8 mouse cellular contexts compared by ENCODE assay signal in genomic region chr11:94942282-94943023, GRCm38 (mm10). TPM values are rescaled to one million over a fixed set of nuclear protein-coding genes. Genes with fewer than 3 reads are reported as not detected.
DNase-seq lines count a peak whose midpoint lies in the region; ATAC-seq lines count a peak whose summit lies in the region.

No protein-coding gene starts in this region.

- peak; percentile 40 for DNase-seq in cerebellum, adult 8-10 months
- no peak for DNase-seq in cerebellum, adult 11 months
- peak; percentile 40 to 49 for DNase-seq in right cerebral cortex, adult 2 months (ENCODE audit: low spot score in 2 of 2)
- DNase-seq in right cerebral cortex, postnatal 25 days, result no peak
- DNase-seq in embryonic facial prominence, embryonic 14.5 days (ENCODE audit: low spot score), result no peak
- DNase-seq in ovary, postnatal 10 days (ENCODE audit: low spot score), result no peak

- H3K9ac ChIP-seq in embryonic facial prominence, embryonic 14.5 days (ENCODE audit: low read depth, low read length), result peak overlapping the region; percentile 91; the same call in 1 of the 2 replicates
- H3K9ac ChIP-seq in kidney, embryonic 16.5 days (replicated peaks; ENCODE audit: low read length), result no peak overlapping the region

- H3K9me3 ChIP-seq in embryonic facial prominence, embryonic 14.5 days (ENCODE audit: control insufficient read depth, low read length), result no peaks in the 10 kb centered on the region
- no peaks in the 10 kb centered on the region for H3K9me3 ChIP-seq in kidney, embryonic 16.5 days (ENCODE audit: low read length)

- H3K4me1 ChIP-seq in embryonic facial prominence, embryonic 14.5 days (ENCODE audit: control insufficient read depth, insufficient read depth, low read length), result no peaks in the 10 kb centered on the region
- H3K4me1 ChIP-seq in kidney, embryonic 16.5 days (ENCODE audit: insufficient read depth, low read length), result peaks cover 9% of the 10 kb centered on the region; the same call in 1 of the 2 replicates

- peaks cover 100% of the 10 kb centered on the region for H3K36me3 ChIP-seq in embryonic facial prominence, embryonic 14.5 days (ENCODE audit: control insufficient read depth, insufficient read depth, low read length)
- peaks cover 23% of the 10 kb centered on the region; the same call in 1 of the 2 replicates for H3K36me3 ChIP-seq in kidney, embryonic 16.5 days (ENCODE audit: insufficient read depth, low read length)

- peak overlapping the region; percentile 71; the same call in 1 of the 2 replicates for H3K4me2 ChIP-seq in embryonic facial prominence, embryonic 14.5 days (ENCODE audit: low read depth, low read length)
- no peak overlapping the region for H3K4me2 ChIP-seq in kidney, embryonic 16.5 days (replicated peaks; ENCODE audit: low read depth, low read length)

- H3K27me3 ChIP-seq in embryonic facial prominence, embryonic 14.5 days (replicated peaks; ENCODE audit: control insufficient read depth, insufficient read depth, low read length), result no peaks in the 10 kb centered on the region
- peaks cover 6% of the 10 kb centered on the region; the same call in 1 of the 2 replicates for H3K27me3 ChIP-seq in kidney, embryonic 16.5 days (ENCODE audit: insufficient read depth, low read length)

- WGBS in embryonic facial prominence, embryonic 14.5 days, result 50% methylated on average over 13 of the region's 13 CpGs
- WGBS in kidney, embryonic 16.5 days, result 54% methylated on average over 13 of the region's 13 CpGs

- ATAC-seq in embryonic facial prominence, embryonic 14.5 days (ENCODE audit: low read depth), result no peak
- no peak for ATAC-seq in kidney, embryonic 16.5 days (ENCODE audit: low FRiP score, low TSS enrichment)
- peak; percentile 61 for ATAC-seq in megakaryocyte-erythroid progenitor cell, adult 5-6 weeks (replicated peaks; ENCODE audit: low FRiP score, low TSS enrichment, poor library complexity, severe bottlenecking)

- H3K27ac ChIP-seq in embryonic facial prominence, embryonic 14.5 days (replicated peaks; ENCODE audit: low read depth, low read length), result peak overlapping the region; percentile 96
- H3K27ac ChIP-seq in kidney, embryonic 16.5 days (ENCODE audit: low read length), result peak overlapping the region; percentile 62; the same call in 1 of the 2 replicates

- H3K4me3 ChIP-seq in embryonic facial prominence, embryonic 14.5 days (ENCODE audit: low read depth, low read length), result no peak overlapping the region
- no peak overlapping the region for H3K4me3 ChIP-seq in kidney, embryonic 16.5 days (ENCODE audit: low read length)

RNA-seq across cellular contexts. Expression of gene Col1a1, which starts 6.4 kb away (rescaled TPM):
- 3,653 and 4,731 TPM in 2 replicates for polyA plus RNA-seq in embryonic facial prominence, embryonic 14.5 days (2014; fragmentation: Nextera tagmentation; extraction: Ambion mirVana)
- polyA plus RNA-seq in kidney, embryonic 16.5 days (2015; fragmentation: Nextera tagmentation; extraction: Ambion mirVana), result 869 and 941 TPM in 2 replicates
- total RNA-seq in megakaryocyte-erythroid progenitor cell, adult 5-6 weeks (2014; fragmentation: Nextera tagmentation), result not detected in 2 replicates
- total RNA-seq in megakaryocyte-erythroid progenitor cell, adult 5-6 weeks (2017), result not detected in 2 replicates

RNA-seq across cellular contexts. Expression of gene Hils1, which starts 24.9 kb away (rescaled TPM):
- polyA plus RNA-seq in embryonic facial prominence, embryonic 14.5 days (2014; fragmentation: Nextera tagmentation; extraction: Ambion mirVana), result 0.25 and 0.61 TPM in 2 replicates
- not detected in 2 replicates for polyA plus RNA-seq in kidney, embryonic 16.5 days (2015; fragmentation: Nextera tagmentation; extraction: Ambion mirVana)
- total RNA-seq in megakaryocyte-erythroid progenitor cell, adult 5-6 weeks (2014; fragmentation: Nextera tagmentation), result not detected in 2 replicates
- total RNA-seq in megakaryocyte-erythroid progenitor cell, adult 5-6 weeks (2017), result not detected in 2 replicates

RNA-seq across cellular contexts. Expression of gene Sgca, which starts 33.7 kb away (rescaled TPM):
- polyA plus RNA-seq in embryonic facial prominence, embryonic 14.5 days (2014; fragmentation: Nextera tagmentation; extraction: Ambion mirVana), result 18.6 and 19.5 TPM in 2 replicates
- 0.19 and 0.71 TPM in 2 replicates for polyA plus RNA-seq in kidney, embryonic 16.5 days (2015; fragmentation: Nextera tagmentation; extraction: Ambion mirVana)
- total RNA-seq in megakaryocyte-erythroid progenitor cell, adult 5-6 weeks (2014; fragmentation: Nextera tagmentation), result not detected in 2 replicates
- not detected in 2 replicates for total RNA-seq in megakaryocyte-erythroid progenitor cell, adult 5-6 weeks (2017)

RNA-seq across cellular contexts. Expression of gene Ppp1r9b, which starts 48.4 kb away (rescaled TPM):
- polyA plus RNA-seq in embryonic facial prominence, embryonic 14.5 days (2014; fragmentation: Nextera tagmentation; extraction: Ambion mirVana), result 16.0 and 16.1 TPM in 2 replicates
- 9.9 and 10.7 TPM in 2 replicates for polyA plus RNA-seq in kidney, embryonic 16.5 days (2015; fragmentation: Nextera tagmentation; extraction: Ambion mirVana)
- total RNA-seq in megakaryocyte-erythroid progenitor cell, adult 5-6 weeks (2014; fragmentation: Nextera tagmentation), result 121 and 137 TPM in 2 replicates
- 174 and 229 TPM in 2 replicates for total RNA-seq in megakaryocyte-erythroid progenitor cell, adult 5-6 weeks (2017)

Comparison
In these comparisons a context has a peak if more than half of its experiments do, and no peak if none do; other contexts are left out.
1. DNase-seq: peak in cerebellum, adult 8-10 months (single experiment) and right cerebral cortex, adult 2 months (2 of 2); none in cerebellum, adult 11 months (single experiment), right cerebral cortex, postnatal 25 days (single experiment), embryonic facial prominence, embryonic 14.5 days (single experiment) and ovary, postnatal 10 days (single experiment).
2. RNA of gene Sgca, which starts 33.7 kb away (polyA plus RNA-seq): 18.6 to 19.5 TPM in embryonic facial prominence, embryonic 14.5 days; 0.19 to 0.71 TPM in kidney, embryonic 16.5 days; every median in the first group is over 10 times any median in the second.